Mouse (Mus musculus) intestine, embryonic 14.5 days (tissue): ENCODE data around the gene Saxo1. TPM values are rescaled to one million over a fixed set of nuclear protein-coding genes. Genes with fewer than 3 reads are reported as not detected.

Experiments used
- ATAC-seq: fragments of 200-750 bp; cut with Nextera tagmentation; replicated peaks from 2 replicates; pipeline ENCODE4 v1.8.0; 2017; ENCODE audit warnings: low read depth, moderate number of reproducible peaks, moderate TSS enrichment, moderate library complexity; ENCODE audit not compliant: low FRiP score, low TSS enrichment
- DNase-seq: peaks from one replicate; pipeline ENCODE4 v3.0.0-alpha.2; 2018; ENCODE audit warnings: low spot score
- H3K27ac ChIP-seq: fragments of 300-500 bp; sonication (generic); 2 replicates; pipeline ENCODE4 v1.5.1; 2014; ENCODE audit warnings: low read depth, mild to moderate bottlenecking, control low read depth
- H3K27me3 ChIP-seq: fragments of 300-500 bp; sonication (generic); replicated peaks from 2 replicates; pipeline ENCODE4 v1.6.1; 2014; ENCODE audit warnings: low read length, control low read depth; ENCODE audit not compliant: control insufficient read depth, insufficient read depth
- H3K36me3 ChIP-seq: fragments of 300-500 bp; sonication (generic); 2 replicates; pipeline ENCODE4 v1.6.1; 2014; ENCODE audit warnings: low read length, control low read depth; ENCODE audit not compliant: control insufficient read depth, insufficient read depth
- H3K4me1 ChIP-seq: fragments of 300-500 bp; sonication (generic); replicated peaks from 2 replicates; pipeline ENCODE4 v1.6.1; 2014; ENCODE audit warnings: low read length, control low read depth, mixed read lengths; ENCODE audit not compliant: control insufficient read depth, insufficient read depth
- H3K4me2 ChIP-seq: fragments of 300-500 bp; sonication (generic); 2 replicates; pipeline ENCODE4 v1.6.1; 2014; ENCODE audit warnings: low read length
- H3K4me3 ChIP-seq: fragments of 300-500 bp; sonication (generic); 2 replicates; pipeline ENCODE4 v1.5.1; 2014; ENCODE audit warnings: low read depth, low read length, control low read depth, mixed read lengths
- H3K9ac ChIP-seq: fragments of 300-500 bp; sonication (generic); 2 replicates; pipeline ENCODE4 v1.6.1; 2014; ENCODE audit warnings: mild to moderate bottlenecking, low read length
- H3K9me3 ChIP-seq: fragments of 300-500 bp; sonication (generic); 2 replicates; pipeline ENCODE4 v1.6.1; 2016; ENCODE audit warnings: low read length, control low read depth; ENCODE audit not compliant: control insufficient read depth
- WGBS: fragments of 180-500 bp; shearing (Covaris S2); extraction: QIAGEN DNeasy Blood & Tissue Kit; methylation state at CpG from one replicate; pipeline ENCODE4 v1.1.7; 2014; 5-methylcytosine and 5-hydroxymethylcytosine counted together
- polyA plus RNA-seq: library from polyadenylated mRNA; unstranded; fragments of >200 nt; fragmentation: Nextera tagmentation; extraction: Ambion mirVana; gene quantifications from 2 replicates; pipeline ENCODE4 v1.2.1, GENCODE M21; 2014

Gene Saxo1
- polyA plus RNA-seq, 1 experiment from 2014 or later: not detected

DNA sequence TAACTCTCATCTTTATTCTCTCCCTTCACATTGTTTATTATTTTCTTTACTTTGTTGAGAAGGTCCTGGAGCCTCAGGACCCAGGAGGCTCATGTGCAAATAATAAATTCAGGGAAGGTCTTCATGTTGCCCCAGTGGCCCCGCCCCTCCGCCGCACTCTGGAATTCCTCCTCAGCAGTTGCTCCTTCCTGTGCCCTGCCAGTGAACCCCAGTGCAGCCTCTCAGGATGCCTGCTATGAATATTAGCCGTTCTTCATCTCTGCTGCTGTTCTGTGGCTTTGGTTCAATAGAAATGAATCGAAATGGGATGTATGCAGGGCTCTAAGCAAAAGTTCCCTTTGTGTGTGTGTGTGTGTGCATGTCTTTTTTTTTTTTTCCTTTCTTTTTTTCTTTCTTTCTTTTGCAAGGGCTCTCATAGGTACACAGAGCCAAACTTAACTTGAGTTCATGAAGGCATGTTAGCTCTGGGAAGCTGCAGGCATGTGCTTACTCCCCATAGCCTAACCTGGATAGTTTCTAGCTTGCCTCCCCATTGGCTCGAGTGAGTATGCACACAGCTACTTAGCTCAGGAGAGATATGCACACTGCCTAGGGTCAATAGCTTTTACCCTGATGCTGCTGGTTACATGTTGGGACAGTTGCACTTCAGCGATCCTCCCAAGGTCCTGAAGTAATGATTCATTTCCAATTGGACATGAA lies 151.5 kb downstream of the Saxo1 start:
- Histone ChIP-seq H3K4me2 (no peak overlapping the region), H3K27me3 (no peaks in the 10 kb centered on the region), H3K36me3 (no peaks in the 10 kb centered on the region), H3K4me1 (peaks cover 14% of the 10 kb centered on the region), H3K9me3 (no peaks in the 10 kb centered on the region), H3K27ac (peak overlapping the region; percentile 22; the same call in 1 of the 2 replicates), H3K4me3 (no peak overlapping the region), H3K9ac (no peak overlapping the region)
- 0 out of 2 replicates have a peak, but pooled peaks have one; percentile 36 for ATAC-seq
- 25% methylated on average over 7 of the region's 7 CpGs for WGBS
- no peak for DNase-seq

- Histone ChIP-seq H3K4me3 (no peak overlapping the region), H3K27me3 (no peaks in the 10 kb centered on the region), H3K9ac (no peak overlapping the region), H3K4me1 (0 out of 2 replicates have a peak, but pooled peaks cover 4% of the 10 kb centered on the region), H3K9me3 (no peaks in the 10 kb centered on the region), H3K4me2 (no peak overlapping the region), H3K36me3 (no peaks in the 10 kb centered on the region), H3K27ac (no peak overlapping the region)
- peak; percentile 28 for DNase-seq
- 73% methylated on average over 3 of the region's 3 CpGs for WGBS
- ATAC-seq: no peak
Observed at GRCm38 (mm10) chr4:86401116-86401515, 157.0 kb downstream of the Saxo1 start.

GRCm38 (mm10) chr4:86397470-86397869 lies 160.7 kb downstream of the Saxo1 start:
- 0 out of 2 replicates have a peak, but pooled peaks cover 4% of the 10 kb centered on the region for H3K4me1 ChIP-seq
- no peak overlapping the region for H3K4me3 ChIP-seq
- WGBS: 40% methylated on average over 2 of the region's 2 CpGs
- no peaks in the 10 kb centered on the region for H3K9me3 ChIP-seq
- H3K27ac ChIP-seq: no peak overlapping the region
- H3K9ac ChIP-seq: no peak overlapping the region
- no peaks in the 10 kb centered on the region for H3K36me3 ChIP-seq
- no peaks in the 10 kb centered on the region for H3K27me3 ChIP-seq
- ATAC-seq (no peak), DNase-seq (no peak)
- H3K4me2 ChIP-seq: no peak overlapping the region

GRCm38 (mm10) chr4:86396672-86397288 lies 161.3 kb downstream of the Saxo1 start:
- Histone ChIP-seq H3K27me3 (no peaks in the 10 kb centered on the region), H3K9ac (no peak overlapping the region), H3K4me3 (no peak overlapping the region), H3K9me3 (no peaks in the 10 kb centered on the region), H3K27ac (no peak overlapping the region), H3K4me1 (0 out of 2 replicates have a peak, but pooled peaks cover 4% of the 10 kb centered on the region), H3K36me3 (no peaks in the 10 kb centered on the region), H3K4me2 (no peak overlapping the region)
- no peak for DNase-seq
- ATAC-seq: no peak
- 65% methylated on average over 7 of the region's 7 CpGs for WGBS

GRCm38 (mm10) chr4:86395636-86396035 lies 162.5 kb downstream of the Saxo1 start:
- no peak overlapping the region for H3K9ac ChIP-seq

More at GRCm38 (mm10) chr4:86395636-86396035, 162.5 kb downstream of the Saxo1 start:
- H3K4me1 ChIP-seq: 0 out of 2 replicates have a peak, but pooled peaks cover 4% of the 10 kb centered on the region
- DNase-seq (no peak), ATAC-seq (no peak)
- no peak overlapping the region for H3K4me3 ChIP-seq
- H3K27me3 ChIP-seq: no peaks in the 10 kb centered on the region
- WGBS: 84% methylated on average over 6 of the region's 6 CpGs
- no peaks in the 10 kb centered on the region for H3K9me3 ChIP-seq
- no peak overlapping the region for H3K27ac ChIP-seq
- H3K36me3 ChIP-seq: no peaks in the 10 kb centered on the region
- H3K4me2 ChIP-seq: no peak overlapping the region

Other genes starting within 250 kb of the Saxo1 start
- 81.0 and 83.1 TPM in 2 replicates for gene Rraga, start 17.3 kb upstream of the Saxo1 start, polyA plus RNA-seq
- gene Haus6, start 53.7 kb upstream of the Saxo1 start, polyA plus RNA-seq: 18.3 and 20.4 TPM in 2 replicates
- 75.1 and 78.0 TPM in 2 replicates for gene Plin2, start 111.7 kb upstream of the Saxo1 start, polyA plus RNA-seq
- gene Dennd4c, start 190.2 kb upstream of the Saxo1 start, polyA plus RNA-seq: 7.4 and 9.3 TPM in 2 replicates